Mouse (Mus musculus) neural tube, embryonic 14.5 days (tissue): ENCODE data around the gene Gtf2a2. TPM values are rescaled to one million over a fixed set of nuclear protein-coding genes. Genes with fewer than 3 reads are reported as not detected.

Experiments
- ATAC-seq: fragments of 200-750 bp; cut with Nextera tagmentation; 2 replicates; pipeline ENCODE4 v1.8.0; 2017; ENCODE audit warnings: low read depth, mild to moderate bottlenecking, moderate TSS enrichment, moderate library complexity
- H3K27ac ChIP-seq: fragments of 300-500 bp; sonication (generic); 2 replicates; pipeline ENCODE4 v1.5.1; 2014; ENCODE audit warnings: low read depth, mild to moderate bottlenecking, control low read depth, low read length, moderate library complexity, mixed read lengths
- H3K27me3 ChIP-seq: fragments of 300-500 bp; sonication (generic); 2 replicates; pipeline ENCODE4 v1.6.1; 2014; ENCODE audit warnings: low read length; ENCODE audit not compliant: control insufficient read depth, insufficient read depth
- H3K36me3 ChIP-seq: fragments of 300-500 bp; sonication (generic); 2 replicates; pipeline ENCODE4 v1.6.1; 2014; ENCODE audit warnings: low read length, mixed read lengths; ENCODE audit not compliant: control insufficient read depth, insufficient read depth
- H3K4me1 ChIP-seq: fragments of 300-500 bp; sonication (generic); 2 replicates; pipeline ENCODE4 v1.6.1; 2014; ENCODE audit warnings: low read length; ENCODE audit not compliant: control insufficient read depth, insufficient read depth
- H3K4me2 ChIP-seq: fragments of 300-500 bp; sonication (generic); 2 replicates; pipeline ENCODE4 v1.6.1; 2014; ENCODE audit warnings: mild to moderate bottlenecking, low read depth, low read length, control low read depth
- H3K4me3 ChIP-seq: fragments of 300-500 bp; sonication (generic); 2 replicates; pipeline ENCODE4 v1.5.1; 2014; ENCODE audit warnings: low read depth, low read length, control low read depth, mixed read lengths
- H3K9ac ChIP-seq: fragments of 300-500 bp; sonication (generic); replicated peaks from 2 replicates; pipeline ENCODE4 v1.6.1; 2014; ENCODE audit warnings: low read depth, mild to moderate bottlenecking, control low read depth, low read length, mixed read lengths
- H3K9me3 ChIP-seq: fragments of 300-500 bp; sonication (generic); 2 replicates; pipeline ENCODE4 v1.6.1; 2016; ENCODE audit warnings: low read length; ENCODE audit not compliant: control insufficient read depth
- WGBS: fragments of 180-500 bp; shearing (Covaris S2); extraction: QIAGEN DNeasy Blood & Tissue Kit; methylation state at CpG from one replicate; pipeline ENCODE4 v1.1.7; 2014; 5-methylcytosine and 5-hydroxymethylcytosine counted together
- polyA plus RNA-seq: library from polyadenylated mRNA; unstranded; fragments of >200 nt; fragmentation: Nextera tagmentation; extraction: Ambion mirVana; gene quantifications from 2 replicates; pipeline ENCODE4 v1.2.1, GENCODE M21; 2014

Gene Gtf2a2
- polyA plus RNA-seq, 1 experiment from 2014 or later = 238 TPM

DNA sequence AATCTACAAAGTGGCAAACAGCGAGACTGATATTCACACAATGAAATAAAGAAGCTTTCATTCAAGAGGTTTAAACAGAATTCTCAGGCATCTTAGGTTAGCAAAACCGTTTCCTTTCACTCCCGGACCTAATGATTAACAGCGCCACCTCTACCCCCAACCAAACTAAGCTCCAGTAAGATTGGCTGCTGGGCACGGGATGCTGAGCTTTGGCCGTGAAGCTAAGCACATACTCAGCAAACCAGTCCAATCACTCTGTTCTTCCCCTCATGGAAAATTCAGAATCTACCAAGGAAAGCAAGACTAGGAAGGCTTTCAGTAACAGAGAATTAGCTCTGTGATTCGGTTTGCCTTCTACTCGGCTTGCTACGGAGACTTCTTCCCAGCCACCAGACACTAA is 20.7 kb downstream of the Gtf2a2 start:
- WGBS = 76% methylated on average over 9 of the region's 9 CpGs
- ATAC-seq = no peak

DNA sequence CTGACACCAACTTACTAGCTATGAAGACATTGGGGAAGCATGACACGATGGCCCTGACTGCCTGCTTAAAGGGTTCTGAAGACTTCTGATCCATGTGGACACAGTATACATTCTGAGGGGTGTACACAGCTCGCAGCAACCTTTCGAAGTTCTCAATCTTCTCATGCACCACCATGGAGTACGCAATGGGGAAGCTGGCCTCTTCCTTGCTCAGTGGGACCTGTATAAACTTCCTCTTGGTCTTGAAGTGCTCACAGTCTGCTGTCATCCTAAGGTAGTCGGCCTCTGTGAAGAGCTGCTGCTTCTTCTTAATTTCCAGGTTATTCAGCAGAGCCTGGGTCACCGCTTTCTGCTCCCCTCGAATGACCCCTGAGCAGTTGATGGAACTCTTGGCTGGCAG is 22.4 kb downstream of the Gtf2a2 start:
- no peak overlapping the region for H3K9ac ChIP-seq
- H3K4me2 ChIP-seq = no peak overlapping the region
- no peaks in the 10 kb centered on the region for H3K4me1 ChIP-seq
- no peaks in the 10 kb centered on the region for H3K27me3 ChIP-seq
- H3K27ac ChIP-seq = no peak overlapping the region
- H3K9me3 ChIP-seq = no peaks in the 10 kb centered on the region
- 96% methylated on average over 7 of the region's 7 CpGs for WGBS
- H3K4me3 ChIP-seq = no peak overlapping the region
- no peak for ATAC-seq
- no peaks in the 10 kb centered on the region for H3K36me3 ChIP-seq

More for the DNA sequence above, 20.7 kb downstream of the Gtf2a2 start:
- Histone ChIP-seq H3K4me2 (no peak overlapping the region), H3K27ac (no peak overlapping the region), H3K36me3 (no peaks in the 10 kb centered on the region), H3K4me3 (no peak overlapping the region), H3K4me1 (no peaks in the 10 kb centered on the region), H3K9ac (no peak overlapping the region), H3K27me3 (no peaks in the 10 kb centered on the region), H3K9me3 (no peaks in the 10 kb centered on the region)

DNA sequence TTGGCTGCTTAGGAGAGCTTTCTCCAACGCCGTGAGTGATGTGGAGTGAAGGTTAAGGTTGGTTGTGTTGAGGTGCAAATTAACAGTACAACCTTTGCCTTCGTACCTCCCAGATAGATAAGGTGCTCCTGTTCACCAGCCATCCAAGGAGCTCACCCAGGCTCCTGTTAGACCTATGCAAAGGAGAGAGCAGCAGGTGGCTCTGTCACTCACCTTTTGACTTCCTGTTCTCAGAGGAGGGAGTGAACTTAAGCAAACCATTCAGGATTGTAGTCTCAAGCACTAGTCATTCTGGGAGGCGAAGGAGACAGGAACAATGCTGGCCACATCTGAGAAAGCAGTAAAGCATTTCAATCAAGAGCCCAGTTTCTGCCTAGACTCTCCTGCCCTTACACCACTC is 24.3 kb downstream of the Gtf2a2 start:
- Histone ChIP-seq H3K9ac (no peak overlapping the region), H3K4me1 (no peaks in the 10 kb centered on the region), H3K9me3 (no peaks in the 10 kb centered on the region), H3K4me3 (no peak overlapping the region), H3K36me3 (no peaks in the 10 kb centered on the region), H3K4me2 (no peak overlapping the region), H3K27me3 (no peaks in the 10 kb centered on the region), H3K27ac (no peak overlapping the region)
- WGBS = 74% methylated on average over 4 of the region's 4 CpGs
- no peak for ATAC-seq

DNA sequence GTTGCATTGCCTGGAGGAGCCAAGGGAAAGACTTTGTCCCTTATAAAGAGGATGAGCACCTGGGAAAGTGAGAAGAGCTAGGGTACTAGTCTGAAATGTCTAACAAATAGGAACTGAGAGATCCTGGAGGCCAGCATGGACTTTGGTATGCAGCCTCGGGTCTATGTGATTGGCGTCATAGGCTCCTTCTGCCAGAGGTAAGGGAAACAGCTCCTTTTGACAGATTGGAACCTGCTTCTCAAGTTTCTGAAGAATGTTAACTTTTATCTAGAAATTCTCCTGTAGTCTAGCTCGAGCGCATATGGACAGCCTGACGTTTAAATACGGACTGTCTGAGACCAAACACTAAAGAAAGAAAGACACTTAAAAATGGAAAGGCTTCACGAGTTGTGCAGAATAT is 25.6 kb downstream of the Gtf2a2 start, which contains the start of gene Gcnt3:
Gcnt3 (minus strand) TSS at position 101 of the 400 bp plus-strand sequence.
- Histone ChIP-seq H3K27me3 (no peaks in the 10 kb centered on the region), H3K4me2 (no peak within 1 kb of the TSS), H3K36me3 (no peaks in the 10 kb centered on the region), H3K27ac (no peak within 1 kb of the TSS), H3K9ac (no peak within 1 kb of the TSS), H3K4me3 (no peak within 1 kb of the TSS), H3K9me3 (no peaks in the 10 kb centered on the region), H3K4me1 (no peaks in the 10 kb centered on the region)
- no peak for ATAC-seq
- 92% methylated on average over 7 of the region's 7 CpGs for WGBS

DNA sequence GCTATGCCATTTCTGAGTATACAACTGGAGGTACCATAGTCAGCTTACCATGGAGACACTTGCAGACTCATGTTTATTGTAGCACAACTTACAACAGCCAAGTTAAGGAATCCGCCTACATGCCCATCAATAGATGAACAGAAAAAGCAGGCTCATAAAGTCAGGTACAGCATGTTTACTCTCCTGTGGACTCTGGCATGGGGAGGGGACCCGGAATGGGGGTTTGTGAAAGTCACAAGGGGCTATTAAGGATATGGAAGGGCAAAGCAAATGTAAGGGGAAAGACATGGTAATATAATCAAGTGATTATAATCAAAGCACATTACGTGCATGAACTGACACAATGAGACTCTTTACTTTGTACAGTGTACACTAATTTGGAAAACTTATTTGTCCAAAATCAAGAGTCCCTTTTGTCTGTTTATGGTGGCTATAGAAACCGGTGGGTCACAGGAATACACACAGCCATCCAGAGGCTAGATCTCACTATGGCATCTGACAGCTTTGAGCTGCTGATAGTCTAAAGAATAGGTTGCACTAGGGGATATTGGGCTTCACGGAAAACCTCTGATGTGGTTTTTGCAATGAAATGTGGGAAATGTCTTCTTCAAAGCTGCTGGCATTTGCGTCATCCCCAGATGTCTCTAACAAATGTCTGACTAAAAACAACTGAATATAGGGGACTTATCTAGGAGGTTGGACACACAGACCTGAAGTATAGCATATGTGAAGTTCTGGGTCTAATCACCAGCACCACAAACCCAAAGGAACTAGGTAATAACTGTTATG is 27.4 kb downstream of the Gtf2a2 start:
- Histone ChIP-seq H3K27me3 (no peaks in the 10 kb centered on the region), H3K4me3 (no peak overlapping the region), H3K9ac (no peak overlapping the region), H3K4me2 (no peak overlapping the region), H3K36me3 (no peaks in the 10 kb centered on the region), H3K4me1 (no peaks in the 10 kb centered on the region), H3K9me3 (no peaks in the 10 kb centered on the region), H3K27ac (no peak overlapping the region)
- 90% methylated on average over 6 of the region's 6 CpGs for WGBS
- no peak for ATAC-seq

DNA sequence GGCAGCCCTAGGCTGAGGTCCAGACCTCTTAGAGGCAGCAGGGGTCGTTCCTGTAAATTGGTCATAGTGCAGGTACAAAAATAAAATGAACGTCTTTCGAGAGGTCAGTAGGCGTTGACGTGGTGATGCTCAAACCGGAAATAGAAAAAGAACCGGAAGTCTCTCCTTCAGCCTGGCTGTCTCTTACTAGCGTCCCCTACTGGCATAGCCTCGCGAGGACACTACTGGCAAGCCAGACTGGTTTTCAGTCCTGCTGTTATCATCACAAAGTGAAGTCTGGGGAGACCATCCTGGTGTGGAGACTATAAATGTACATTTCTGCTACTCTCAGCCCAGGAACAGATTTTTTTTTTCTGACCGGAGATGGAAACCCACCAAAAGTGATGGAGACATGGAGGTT is 28.2 kb downstream of the Gtf2a2 start:
- H3K27ac ChIP-seq = no peak overlapping the region
- no peaks in the 10 kb centered on the region for H3K27me3 ChIP-seq
- no peaks in the 10 kb centered on the region for H3K36me3 ChIP-seq
- no peak overlapping the region for H3K4me2 ChIP-seq
- ATAC-seq = no peak
- H3K9ac ChIP-seq = no peak overlapping the region
- H3K4me1 ChIP-seq = no peaks in the 10 kb centered on the region
- H3K9me3 ChIP-seq = no peaks in the 10 kb centered on the region
- no peak overlapping the region for H3K4me3 ChIP-seq
- WGBS = 87% methylated on average over 11 of the region's 11 CpGs

DNA sequence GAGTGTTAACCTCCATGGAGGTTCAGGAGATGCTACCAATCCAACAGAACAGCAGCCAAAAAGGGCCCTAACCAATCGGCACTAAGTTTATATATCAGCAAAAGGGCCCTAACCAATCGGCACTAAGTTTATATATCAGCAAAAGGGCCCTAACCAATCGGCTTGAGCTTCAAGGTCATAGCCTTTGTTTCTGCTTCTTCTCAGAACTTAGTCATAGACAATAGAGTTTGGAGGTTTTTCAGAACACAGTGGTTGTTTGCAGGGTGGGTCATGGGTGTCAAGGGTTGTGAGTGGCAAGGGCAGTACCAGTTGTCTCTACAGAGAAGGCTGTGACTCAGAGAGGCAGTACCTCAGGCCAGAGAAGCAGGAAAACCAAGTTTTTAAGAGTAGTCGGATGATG is 29.8 kb downstream of the Gtf2a2 start:
- H3K9me3 ChIP-seq = no peaks in the 10 kb centered on the region

DNA sequence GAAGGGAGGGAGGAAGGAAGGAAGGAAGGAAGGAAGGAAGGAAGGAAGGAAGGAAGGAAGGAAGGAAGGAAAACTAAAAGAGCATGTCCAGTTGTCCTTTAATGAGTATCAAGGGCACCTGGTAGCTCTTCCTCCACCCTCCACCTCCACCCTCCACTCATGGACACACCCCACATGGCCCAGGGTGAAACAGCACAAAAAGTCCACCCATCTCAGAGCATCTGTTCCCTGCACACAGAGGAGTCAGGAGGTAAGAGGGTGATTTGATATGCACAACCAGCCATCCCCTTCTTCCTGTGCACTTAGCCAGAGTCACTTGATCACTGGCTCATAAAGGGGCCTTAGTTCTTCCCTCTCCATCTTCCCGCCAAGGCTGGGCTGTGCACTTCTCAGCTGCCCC is 30.6 kb downstream of the Gtf2a2 start:
- Histone ChIP-seq H3K36me3 (no peaks in the 10 kb centered on the region), H3K9me3 (no peaks in the 10 kb centered on the region), H3K4me3 (no peak overlapping the region), H3K9ac (no peak overlapping the region), H3K27me3 (no peaks in the 10 kb centered on the region), H3K4me2 (no peak overlapping the region), H3K27ac (no peak overlapping the region), H3K4me1 (no peaks in the 10 kb centered on the region)
- 64% methylated on average over 1 of the region's 1 CpGs for WGBS
- no peak for ATAC-seq

More for the DNA sequence above, 29.8 kb downstream of the Gtf2a2 start:
- ATAC-seq = no peak
- WGBS = 92% methylated on average over 4 of the region's 4 CpGs
- H3K27me3 ChIP-seq = no peaks in the 10 kb centered on the region
- H3K4me3 ChIP-seq = no peak overlapping the region
- H3K4me1 ChIP-seq = no peaks in the 10 kb centered on the region
- H3K27ac ChIP-seq = no peak overlapping the region
- H3K36me3 ChIP-seq = no peaks in the 10 kb centered on the region
- H3K4me2 ChIP-seq = no peak overlapping the region
- no peak overlapping the region for H3K9ac ChIP-seq

DNA sequence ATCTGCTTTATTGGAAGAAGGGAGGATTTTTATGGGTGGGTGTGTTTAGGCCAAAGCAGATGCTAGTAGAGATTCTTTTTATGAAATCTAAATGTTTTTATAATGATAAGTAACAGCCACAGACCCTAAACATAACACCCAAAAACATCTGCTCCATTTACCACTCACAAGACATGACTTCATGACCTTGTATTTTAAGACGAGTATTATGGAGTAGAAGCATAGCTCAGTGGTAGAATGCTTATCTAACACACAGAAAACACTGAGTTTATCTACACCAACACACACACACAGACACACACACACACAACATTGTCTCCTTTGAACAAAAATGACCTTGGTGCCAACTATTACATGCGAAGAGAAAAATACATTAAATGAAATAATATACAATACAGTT is 32.5 kb downstream of the Gtf2a2 start:
- no peak overlapping the region for H3K27ac ChIP-seq
- no peak overlapping the region for H3K9ac ChIP-seq
- no peaks in the 10 kb centered on the region for H3K36me3 ChIP-seq
- WGBS = 84% methylated on average over 2 of the region's 2 CpGs
- no peaks in the 10 kb centered on the region for H3K27me3 ChIP-seq
- no peaks in the 10 kb centered on the region for H3K9me3 ChIP-seq
- no peak for ATAC-seq
- no peak overlapping the region for H3K4me2 ChIP-seq
- no peaks in the 10 kb centered on the region for H3K4me1 ChIP-seq
- no peak overlapping the region for H3K4me3 ChIP-seq
